Mouse (Mus musculus) heart, postnatal 0 days (tissue): ENCODE measurements around the gene Syt16. TPM values are rescaled to one million over a fixed set of nuclear protein-coding genes. Genes with fewer than 3 reads are reported as not detected.

ENCODE experiments used
- ATAC-seq: fragments of 200-750 bp; cut with Nextera tagmentation; 2 replicates; pipeline ENCODE4 v1.8.0; 2017; ENCODE audit warnings: low read depth, moderate number of reproducible peaks, moderate library complexity; ENCODE audit not compliant: insufficient read depth
- DNase-seq: peaks from one replicate; pipeline ENCODE4 v3.0.0-alpha.2; 2016; ENCODE audit warnings: low spot score
- H3K27ac ChIP-seq: fragments of 300-500 bp; sonication (generic); 2 replicates; pipeline ENCODE4 v1.5.1; 2014; ENCODE audit warnings: low read depth, mild to moderate bottlenecking
- H3K27me3 ChIP-seq: fragments of 300-500 bp; sonication (generic); 2 replicates; pipeline ENCODE4 v1.6.1; 2014; ENCODE audit warnings: low read length, mixed read lengths; ENCODE audit not compliant: control insufficient read depth, insufficient read depth
- H3K36me3 ChIP-seq: fragments of 300-500 bp; sonication (generic); replicated peaks from 2 replicates; pipeline ENCODE4 v1.6.1; 2014; ENCODE audit warnings: low read length, mixed read lengths; ENCODE audit not compliant: control insufficient read depth, insufficient read depth
- H3K4me1 ChIP-seq: fragments of 300-500 bp; sonication (generic); 2 replicates; pipeline ENCODE4 v1.6.1; 2014; ENCODE audit warnings: antibody characterized with exemption; ENCODE audit not compliant: control insufficient read depth, insufficient read depth
- H3K4me2 ChIP-seq: fragments of 300-500 bp; sonication (generic); 2 replicates; pipeline ENCODE4 v1.6.1; 2014; ENCODE audit warnings: low read depth, mild to moderate bottlenecking, low read length, moderate library complexity
- H3K4me3 ChIP-seq: fragments of 300-500 bp; sonication (generic); 2 replicates; pipeline ENCODE4 v1.5.1; 2014; ENCODE audit warnings: low read depth, low read length
- H3K9ac ChIP-seq: fragments of 300-500 bp; sonication (generic); replicated peaks from 2 replicates; pipeline ENCODE4 v1.6.1; 2014; ENCODE audit warnings: low read depth, low read length, mixed read lengths
- H3K9me3 ChIP-seq: fragments of 300-500 bp; sonication (generic); replicated peaks from 2 replicates; pipeline ENCODE4 v1.6.1; 2016; ENCODE audit warnings: low read length; ENCODE audit not compliant: control insufficient read depth
- CTCF ChIP-seq: IDR thresholded peaks from 2 replicates; pipeline ENCODE4 v1.5.1; 2016; ENCODE audit warnings: antibody characterized with exemption, control low read depth, low read depth
- EP300 ChIP-seq: IDR thresholded peaks from 2 replicates; pipeline ENCODE4 v1.6.1; 2016; ENCODE audit warnings: antibody characterized with exemption, low read depth
- WGBS: fragments of 180-500 bp; shearing (Covaris S2); extraction: QIAGEN DNeasy Blood & Tissue Kit; methylation state at CpG from one replicate; pipeline ENCODE4 v1.1.7; 2014; 5-methylcytosine and 5-hydroxymethylcytosine counted together
- polyA plus RNA-seq: library from polyadenylated mRNA; unstranded; fragments of >200 nt; fragmentation: Nextera tagmentation; extraction: Ambion mirVana; gene quantifications from 2 replicates; pipeline ENCODE4 v1.2.1, GENCODE M21; 2015
- total RNA-seq: library from RNA; depleted of rRNA; stranded (reverse); fragments of >200 nt; gene quantifications from 2 replicates; pipeline ENCODE4 v1.2.3, GENCODE M21; 2014; ENCODE audit warnings: low replicate concordance

Syt16 gene
- total and polyA plus RNA-seq, 2 experiments from 2014 or later: 0.80 TPM; not detected in 1

DNA sequence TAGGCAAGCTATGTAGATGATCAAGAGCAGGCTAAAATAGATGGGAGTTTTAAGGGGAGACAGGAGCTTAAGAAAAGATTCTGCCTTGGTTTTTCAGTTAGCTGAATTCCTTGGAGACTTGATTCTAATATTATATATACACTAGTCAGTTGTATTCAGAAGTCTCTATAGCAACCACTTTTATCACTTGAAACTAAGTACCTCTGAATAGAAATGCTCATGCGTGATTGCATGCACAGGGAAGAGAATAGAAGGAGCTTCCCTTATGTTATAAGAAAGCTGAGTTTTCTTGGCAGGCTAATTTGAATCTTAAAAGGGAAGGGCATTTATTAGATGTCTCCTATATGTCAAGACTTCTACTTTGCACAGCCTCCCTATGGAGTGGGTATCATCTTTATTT is 235.4 kb downstream of the Syt16 start:
- H3K4me1 ChIP-seq: no peaks in the 10 kb centered on the region
- no peaks in the 10 kb centered on the region for H3K27me3 ChIP-seq
- TF ChIP-seq EP300 (no peak), CTCF (no peak)
- H3K9ac ChIP-seq: no peak overlapping the region
- no peaks in the 10 kb centered on the region for H3K9me3 ChIP-seq
- 55% methylated on average over 1 of the region's 1 CpGs for WGBS
- DNase-seq: no peak
- H3K4me3 ChIP-seq: no peak overlapping the region
- ATAC-seq: no peak
- no peak overlapping the region for H3K4me2 ChIP-seq
- no peaks in the 10 kb centered on the region for H3K36me3 ChIP-seq
- H3K27ac ChIP-seq: no peak overlapping the region

DNA sequence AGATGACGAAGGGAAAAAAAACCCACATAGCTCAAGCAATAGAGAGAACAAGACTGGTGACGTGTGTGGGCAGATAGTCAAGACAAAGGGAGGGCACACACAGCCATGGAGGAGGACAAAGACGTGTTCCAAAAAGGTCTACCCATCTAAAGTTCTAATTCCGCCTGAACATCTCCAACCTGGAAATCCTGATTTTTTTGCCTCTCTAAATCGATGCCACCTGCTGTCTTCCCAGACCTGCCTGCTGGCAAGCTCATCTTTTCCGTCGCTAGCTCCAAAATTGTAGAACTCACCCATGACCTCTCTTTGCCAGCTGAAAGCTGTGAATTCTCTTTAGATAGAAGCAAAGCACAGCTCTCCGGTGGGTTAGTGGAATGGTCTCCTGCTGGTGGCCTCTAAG is 238.7 kb downstream of the Syt16 start:
- ATAC-seq: no peak

DNA sequence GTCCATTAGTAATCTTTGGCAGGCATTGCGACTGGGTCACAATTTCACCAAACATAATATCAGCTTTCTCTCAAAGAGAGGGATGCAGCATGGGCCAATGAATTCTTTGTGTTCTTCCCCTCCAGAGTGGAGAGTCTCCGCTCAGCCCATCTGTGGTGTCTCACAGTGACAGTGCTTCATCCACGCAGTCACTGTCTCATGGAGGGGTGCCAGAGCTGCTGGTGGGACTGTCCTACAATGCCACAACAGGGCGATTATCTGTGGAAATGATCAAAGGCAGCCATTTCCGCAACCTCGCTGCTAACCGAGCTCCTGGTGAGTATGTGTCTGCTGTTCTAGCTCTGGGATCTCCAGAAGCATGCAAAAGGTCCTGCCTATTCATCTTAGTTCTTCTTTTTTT is 240.6 kb downstream of the Syt16 start:
- WGBS: 62% methylated on average over 7 of the region's 7 CpGs
- Histone ChIP-seq H3K27me3 (no peaks in the 10 kb centered on the region), H3K9me3 (no peaks in the 10 kb centered on the region), H3K4me3 (no peak overlapping the region), H3K9ac (no peak overlapping the region), H3K4me1 (no peaks in the 10 kb centered on the region), H3K4me2 (no peak overlapping the region), H3K27ac (no peak overlapping the region), H3K36me3 (no peaks in the 10 kb centered on the region)
- TF ChIP-seq CTCF: no peak
- no peak for TF ChIP-seq EP300
- ATAC-seq: no peak
- DNase-seq: no peak

More for the DNA sequence above, 238.7 kb downstream of the Syt16 start:
- H3K27me3 ChIP-seq: no peaks in the 10 kb centered on the region
- no peak for DNase-seq
- 75% methylated on average over 8 of the region's 8 CpGs for WGBS
- TF ChIP-seq CTCF: no peak
- no peak for TF ChIP-seq EP300
- no peak overlapping the region for H3K4me3 ChIP-seq
- H3K4me1 ChIP-seq: no peaks in the 10 kb centered on the region
- H3K4me2 ChIP-seq: no peak overlapping the region
- H3K36me3 ChIP-seq: no peaks in the 10 kb centered on the region
- no peak overlapping the region for H3K9ac ChIP-seq
- H3K9me3 ChIP-seq: no peaks in the 10 kb centered on the region
- no peak overlapping the region for H3K27ac ChIP-seq

DNA sequence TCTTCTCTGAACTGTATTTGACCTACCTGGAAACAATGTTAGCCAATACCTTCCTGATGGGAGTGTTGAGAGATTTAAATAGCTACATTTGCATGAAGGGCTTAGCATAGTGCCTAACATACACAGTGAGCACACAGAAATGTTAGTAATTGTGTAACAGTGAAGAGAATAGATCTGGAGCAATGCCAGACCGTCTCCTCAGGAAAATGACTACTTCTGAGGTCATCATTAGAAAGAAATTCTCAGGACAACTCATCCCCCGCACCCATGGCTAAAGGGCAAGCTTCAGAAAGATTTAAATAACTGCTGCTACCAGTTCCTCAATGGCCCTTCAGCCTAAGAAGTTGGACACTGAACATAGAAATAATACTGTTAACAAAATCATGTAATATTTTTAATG is 241.3 kb downstream of the Syt16 start:
- Histone ChIP-seq H3K9ac (no peak overlapping the region), H3K27ac (no peak overlapping the region), H3K4me3 (no peak overlapping the region), H3K36me3 (no peaks in the 10 kb centered on the region), H3K27me3 (no peaks in the 10 kb centered on the region), H3K4me2 (no peak overlapping the region), H3K9me3 (no peaks in the 10 kb centered on the region), H3K4me1 (no peaks in the 10 kb centered on the region)
- WGBS: 39% methylated on average over 2 of the region's 2 CpGs
- TF ChIP-seq EP300 (no peak), CTCF (no peak)
- no peak for DNase-seq
- no peak for ATAC-seq

DNA sequence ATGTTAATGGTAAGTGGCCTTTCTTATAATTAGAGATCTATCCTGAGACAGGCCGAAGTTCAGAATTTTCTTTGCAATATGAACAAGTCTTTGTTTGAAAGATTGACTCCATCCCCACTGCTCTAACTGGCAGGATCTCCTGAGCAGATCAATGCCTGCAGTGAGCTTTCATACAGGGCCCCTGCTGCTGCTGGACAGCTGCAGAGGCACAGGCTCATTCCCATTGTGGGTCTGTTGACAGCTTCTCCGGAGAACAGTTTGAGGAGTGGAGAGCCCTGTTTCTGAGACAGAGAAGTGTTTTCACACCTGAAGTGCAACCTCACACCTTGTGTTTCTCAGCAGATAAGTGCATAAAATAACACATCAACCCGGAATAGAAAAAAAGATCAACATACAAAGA is 267.4 kb downstream of the Syt16 start:
- H3K36me3 ChIP-seq: no peaks in the 10 kb centered on the region
- no peak overlapping the region for H3K4me2 ChIP-seq
- TF ChIP-seq CTCF: no peak
- TF ChIP-seq EP300: no peak
- H3K27me3 ChIP-seq: no peaks in the 10 kb centered on the region
- H3K4me1 ChIP-seq: no peaks in the 10 kb centered on the region
- H3K4me3 ChIP-seq: no peak overlapping the region
- no peaks in the 10 kb centered on the region for H3K9me3 ChIP-seq
- 40% methylated on average over 3 of the region's 3 CpGs for WGBS
- no peak overlapping the region for H3K27ac ChIP-seq
- ATAC-seq: no peak
- H3K9ac ChIP-seq: no peak overlapping the region
- no peak for DNase-seq

DNA sequence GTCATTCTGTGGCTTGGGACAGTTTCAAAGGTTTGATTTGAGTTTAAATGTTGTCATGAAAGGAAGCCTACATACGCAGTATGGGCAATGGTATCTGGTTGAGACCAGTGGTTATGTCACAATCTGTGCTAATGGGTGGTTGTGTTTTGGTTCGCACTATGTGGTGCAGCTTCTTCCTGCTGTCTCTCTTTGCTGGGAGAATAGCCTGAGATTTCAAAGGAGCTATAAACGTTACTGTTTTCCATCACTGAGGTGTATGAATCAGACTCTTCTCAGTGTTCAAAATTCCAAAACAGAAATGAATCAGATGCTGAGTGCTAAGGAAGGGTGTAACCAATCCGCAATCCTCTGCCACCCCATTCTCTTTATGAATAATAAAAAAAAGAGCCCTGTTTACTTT is 269.6 kb downstream of the Syt16 start:
- H3K4me1 ChIP-seq: no peaks in the 10 kb centered on the region
- 84% methylated on average over 4 of the region's 4 CpGs for WGBS
- H3K36me3 ChIP-seq: no peaks in the 10 kb centered on the region
- no peak overlapping the region for H3K27ac ChIP-seq
- no peak for TF ChIP-seq EP300
- TF ChIP-seq CTCF: no peak
- H3K4me2 ChIP-seq: no peak overlapping the region
- H3K27me3 ChIP-seq: no peaks in the 10 kb centered on the region
- no peak overlapping the region for H3K9ac ChIP-seq
- DNase-seq (no peak), ATAC-seq (no peak)
- H3K4me3 ChIP-seq: no peak overlapping the region
- no peaks in the 10 kb centered on the region for H3K9me3 ChIP-seq
